Mouse (Mus musculus) fibroblast of lung, adult 2 months (primary cell): ENCODE measurements around the gene Haus2.

Source experiments
- DNase-seq: peaks from one replicate; pipeline ENCODE4 v3.0.0-alpha.2; 2011; ENCODE audit warnings: low read depth

The Haus2 gene

GRCm38 (mm10) chr2:120663491-120664154 lies 54.4 kb downstream of the Haus2 start:
- no peak for DNase-seq

- no peak for DNase-seq
Observed at GRCm38 (mm10) chr2:120667446-120667845, 58.3 kb downstream of the Haus2 start.

- DNase-seq: peak; percentile 8
Observed at GRCm38 (mm10) chr2:120670253-120670652, 61.1 kb downstream of the Haus2 start.
